Mouse (Mus musculus): ENCODE results near the gene Lrrc72. TPM values are rescaled to one million over a fixed set of nuclear protein-coding genes. Genes with fewer than 3 reads are reported as not detected.

Gene Lrrc72
- polyA plus RNA-seq (2016; fragmentation: Nextera tagmentation; extraction: Ambion mirVana): not detected in 2 replicates

GRCm38 (mm10) chr12:36253298-36253697, at the start of gene Lrrc72:
Lrrc72 (minus strand) TSS chr12:36253398.
- H3K4me3 ChIP-seq: no peak within 1 kb of the TSS
- H3K4me1 ChIP-seq: no peaks in the 10 kb centered on the region
- H3K27me3 ChIP-seq (ENCODE audit: insufficient read depth, poor library complexity, severe bottlenecking): no peaks in the 10 kb centered on the region
- no peaks in the 10 kb centered on the region for H3K36me3 ChIP-seq
- H3K9me3 ChIP-seq: no peaks in the 10 kb centered on the region
- H3K27ac ChIP-seq: no peak within 1 kb of the TSS
- DNase-seq (ENCODE audit: low spot score): no peak
- 89% methylated on average over 9 of the region's 9 CpGs for WGBS

DNA sequence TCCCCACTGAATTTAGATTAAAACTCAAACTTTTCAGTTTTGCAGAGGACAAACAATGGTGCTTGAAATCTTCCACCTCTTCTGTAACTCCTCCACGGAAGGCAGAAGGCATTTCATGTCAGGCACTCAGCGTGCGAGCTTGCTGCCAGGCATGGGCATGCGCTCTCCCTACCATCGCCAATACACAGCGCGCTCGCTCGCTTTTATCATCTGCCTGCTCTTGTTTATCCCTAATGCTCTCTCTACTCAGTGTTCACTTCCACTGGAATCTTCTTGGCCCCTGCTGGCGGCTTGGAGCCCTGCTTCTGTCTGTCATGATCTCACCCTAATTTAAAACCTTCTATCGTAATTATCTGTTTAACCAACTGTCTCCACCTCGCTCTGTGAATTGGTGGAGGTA, 49.1 kb upstream of the Lrrc72 start:
- Histone ChIP-seq H3K36me3 (no peaks in the 10 kb centered on the region), H3K9me3 (no peaks in the 10 kb centered on the region), H3K27ac (no peak overlapping the region), H3K27me3 (ENCODE audit: insufficient read depth, poor library complexity, severe bottlenecking) (no peaks in the 10 kb centered on the region), H3K4me3 (no peak overlapping the region), H3K4me1 (no peaks in the 10 kb centered on the region)
- no peak for DNase-seq (ENCODE audit: low spot score)
- 81% methylated on average over 12 of the region's 12 CpGs for WGBS

DNA sequence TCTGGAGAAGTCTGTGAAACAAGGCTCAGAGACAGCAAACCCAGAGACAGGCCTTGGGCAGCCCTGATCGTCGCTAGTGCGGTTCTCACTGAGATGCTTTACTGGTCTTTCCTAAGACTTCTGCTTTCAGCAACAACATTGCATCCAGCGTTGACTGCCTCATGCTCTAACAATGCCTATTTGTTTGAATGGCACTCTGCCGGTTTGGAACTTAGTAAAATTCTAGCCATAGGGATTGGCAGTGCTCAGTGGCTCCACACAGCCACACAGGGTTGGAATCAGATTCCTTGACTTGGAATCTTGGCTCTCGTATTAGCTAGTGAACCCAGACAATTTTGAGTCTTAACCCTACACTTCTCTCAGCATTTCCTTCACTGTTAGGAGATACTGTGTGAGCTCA, 38.1 kb upstream of the Lrrc72 start:
- no peak overlapping the region for H3K4me3 ChIP-seq
- 82% methylated on average over 6 of the region's 6 CpGs for WGBS
- H3K27ac ChIP-seq: no peak overlapping the region
- no peaks in the 10 kb centered on the region for H3K4me1 ChIP-seq
- no peaks in the 10 kb centered on the region for H3K9me3 ChIP-seq
- H3K36me3 ChIP-seq: no peaks in the 10 kb centered on the region
- H3K27me3 ChIP-seq (ENCODE audit: insufficient read depth, poor library complexity, severe bottlenecking): no peaks in the 10 kb centered on the region
- DNase-seq (ENCODE audit: low spot score): no peak

DNA sequence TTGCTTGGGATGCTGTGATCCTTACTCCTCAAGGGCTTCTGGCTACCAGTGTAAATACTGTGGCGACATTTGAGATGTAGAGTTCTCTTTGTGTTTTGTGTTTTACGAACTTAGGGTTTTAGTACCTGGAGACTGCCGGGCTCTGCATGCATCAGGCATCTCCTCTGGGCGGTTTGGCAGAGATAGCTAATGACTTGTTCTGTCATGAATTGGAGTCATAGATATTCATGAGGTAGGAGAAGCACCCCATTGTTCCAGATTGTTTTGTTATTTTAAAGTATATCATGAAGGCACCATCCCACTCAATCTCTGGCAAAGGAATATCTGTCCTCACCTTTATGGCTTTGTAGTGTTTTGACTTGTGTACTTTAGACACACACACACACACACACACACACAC, 37.3 kb upstream of the Lrrc72 start:
- no peak for DNase-seq (ENCODE audit: low spot score)
- Histone ChIP-seq H3K4me1 (no peaks in the 10 kb centered on the region), H3K9me3 (no peaks in the 10 kb centered on the region), H3K4me3 (no peak overlapping the region), H3K27me3 (ENCODE audit: insufficient read depth, poor library complexity, severe bottlenecking) (no peaks in the 10 kb centered on the region), H3K36me3 (no peaks in the 10 kb centered on the region), H3K27ac (no peak overlapping the region)
- WGBS: 82% methylated on average over 4 of the region's 4 CpGs

GRCm38 (mm10) chr12:36289634-36290033, 36.4 kb upstream of the Lrrc72 start:
- H3K36me3 ChIP-seq: no peaks in the 10 kb centered on the region
- no peaks in the 10 kb centered on the region for H3K9me3 ChIP-seq
- H3K4me1 ChIP-seq: no peaks in the 10 kb centered on the region
- 79% methylated on average over 8 of the region's 8 CpGs for WGBS
- no peaks in the 10 kb centered on the region for H3K27me3 ChIP-seq (ENCODE audit: insufficient read depth, poor library complexity, severe bottlenecking)
- no peak overlapping the region for H3K4me3 ChIP-seq
- no peak overlapping the region for H3K27ac ChIP-seq
- no peak for DNase-seq (ENCODE audit: low spot score)

- no peak for DNase-seq (ENCODE audit: low spot score)
- WGBS: 89% methylated on average over 3 of the region's 3 CpGs
- no peaks in the 10 kb centered on the region for H3K36me3 ChIP-seq
- H3K27ac ChIP-seq: no peak overlapping the region
- no peaks in the 10 kb centered on the region for H3K9me3 ChIP-seq
- no peak overlapping the region for H3K4me3 ChIP-seq
- H3K27me3 ChIP-seq (ENCODE audit: insufficient read depth, poor library complexity, severe bottlenecking): no peaks in the 10 kb centered on the region
- no peaks in the 10 kb centered on the region for H3K4me1 ChIP-seq
Observed at GRCm38 (mm10) chr12:36274823-36275222, 21.6 kb upstream of the Lrrc72 start.

GRCm38 (mm10) chr12:36267670-36268246, 14.6 kb upstream of the Lrrc72 start:
- Histone ChIP-seq H3K27me3 (ENCODE audit: insufficient read depth, poor library complexity, severe bottlenecking) (no peaks in the 10 kb centered on the region), H3K27ac (no peak overlapping the region), H3K4me1 (no peaks in the 10 kb centered on the region), H3K9me3 (no peaks in the 10 kb centered on the region), H3K36me3 (no peaks in the 10 kb centered on the region), H3K4me3 (no peak overlapping the region)
- WGBS: 78% methylated on average over 8 of the region's 8 CpGs
- DNase-seq (ENCODE audit: low spot score): peak; percentile 53

GRCm38 (mm10) chr12:36262116-36262721, 9.0 kb upstream of the Lrrc72 start:
- Histone ChIP-seq H3K27ac (no peak overlapping the region), H3K36me3 (no peaks in the 10 kb centered on the region), H3K27me3 (ENCODE audit: insufficient read depth, poor library complexity, severe bottlenecking) (no peaks in the 10 kb centered on the region), H3K4me1 (no peaks in the 10 kb centered on the region), H3K9me3 (no peaks in the 10 kb centered on the region), H3K4me3 (no peak overlapping the region)
- WGBS: 75% methylated on average over 11 of the region's 11 CpGs
- no peak for DNase-seq (ENCODE audit: low spot score)

DNA sequence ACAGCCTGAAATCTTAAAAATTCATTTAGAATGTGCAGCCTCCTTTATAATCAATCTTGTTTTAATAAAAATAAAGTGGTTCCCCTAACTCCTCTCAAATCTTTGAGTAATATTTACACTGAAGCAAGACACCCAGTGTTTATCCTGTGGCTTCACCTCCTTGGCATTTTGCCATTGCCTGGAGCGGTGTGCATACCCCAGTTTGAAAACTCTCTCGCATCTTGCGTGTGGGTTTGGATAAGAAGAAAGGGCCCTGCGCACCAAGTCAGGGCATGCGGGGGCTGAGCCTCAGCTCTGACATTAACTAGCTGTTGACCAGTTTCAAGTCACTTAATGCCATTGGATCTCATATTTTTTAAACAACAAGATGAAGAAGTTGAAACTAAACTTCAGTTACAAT, 2.2 kb upstream of the Lrrc72 start:
- WGBS: 55% methylated on average over 5 of the region's 5 CpGs
- Histone ChIP-seq H3K27me3 (ENCODE audit: insufficient read depth, poor library complexity, severe bottlenecking) (no peaks in the 10 kb centered on the region), H3K27ac (no peak overlapping the region), H3K9me3 (no peaks in the 10 kb centered on the region), H3K4me1 (no peaks in the 10 kb centered on the region), H3K4me3 (no peak overlapping the region), H3K36me3 (no peaks in the 10 kb centered on the region)
- DNase-seq (ENCODE audit: low spot score): no peak

- no peaks in the 10 kb centered on the region for H3K36me3 ChIP-seq
- no peaks in the 10 kb centered on the region for H3K27me3 ChIP-seq (ENCODE audit: insufficient read depth, poor library complexity, severe bottlenecking)
- H3K9me3 ChIP-seq: no peaks in the 10 kb centered on the region
- no peak overlapping the region for H3K27ac ChIP-seq
- H3K4me1 ChIP-seq: no peaks in the 10 kb centered on the region
- DNase-seq (ENCODE audit: low spot score): no peak
- H3K4me3 ChIP-seq: no peak overlapping the region
- WGBS: 80% methylated on average over 3 of the region's 3 CpGs
Observed at GRCm38 (mm10) chr12:36241171-36241570, 12.0 kb downstream of the Lrrc72 start.

DNA sequence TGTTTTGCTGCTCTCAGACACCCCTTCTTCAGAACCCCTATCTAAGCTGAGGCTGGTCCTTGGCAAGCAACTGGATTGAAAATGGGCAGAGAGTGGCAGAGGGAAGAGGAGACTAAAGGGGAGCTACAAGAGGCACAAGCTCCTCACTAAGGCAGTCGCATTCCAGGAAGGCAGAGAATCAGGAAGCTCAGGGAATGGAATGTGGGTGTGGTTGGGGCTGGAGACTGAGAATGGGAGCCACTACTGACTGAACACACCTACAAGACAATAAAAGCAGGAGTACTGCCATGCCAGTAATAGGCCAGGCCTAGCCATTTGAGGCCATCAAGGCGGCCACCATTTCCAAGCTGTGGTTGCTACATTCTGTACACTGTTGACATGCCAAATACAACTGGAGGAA, 21.8 kb downstream of the Lrrc72 start:
- Histone ChIP-seq H3K27me3 (ENCODE audit: insufficient read depth, poor library complexity, severe bottlenecking) (no peaks in the 10 kb centered on the region), H3K4me3 (no peak overlapping the region), H3K4me1 (no peaks in the 10 kb centered on the region), H3K9me3 (no peaks in the 10 kb centered on the region), H3K36me3 (no peaks in the 10 kb centered on the region), H3K27ac (no peak overlapping the region)
- DNase-seq (ENCODE audit: low spot score): no peak
- 76% methylated on average over 2 of the region's 2 CpGs for WGBS

GRCm38 (mm10) chr12:36224392-36224791, 28.8 kb downstream of the Lrrc72 start:
- Histone ChIP-seq H3K4me1 (peaks cover 4% of the 10 kb centered on the region; the same call in 1 of the 2 replicates), H3K27me3 (ENCODE audit: insufficient read depth, poor library complexity, severe bottlenecking) (no peaks in the 10 kb centered on the region), H3K36me3 (no peaks in the 10 kb centered on the region), H3K9me3 (no peaks in the 10 kb centered on the region), H3K4me3 (no peak overlapping the region), H3K27ac (no peak overlapping the region)
- no peak for DNase-seq (ENCODE audit: low spot score)
- 34% methylated on average over 4 of the region's 4 CpGs for WGBS

DNA sequence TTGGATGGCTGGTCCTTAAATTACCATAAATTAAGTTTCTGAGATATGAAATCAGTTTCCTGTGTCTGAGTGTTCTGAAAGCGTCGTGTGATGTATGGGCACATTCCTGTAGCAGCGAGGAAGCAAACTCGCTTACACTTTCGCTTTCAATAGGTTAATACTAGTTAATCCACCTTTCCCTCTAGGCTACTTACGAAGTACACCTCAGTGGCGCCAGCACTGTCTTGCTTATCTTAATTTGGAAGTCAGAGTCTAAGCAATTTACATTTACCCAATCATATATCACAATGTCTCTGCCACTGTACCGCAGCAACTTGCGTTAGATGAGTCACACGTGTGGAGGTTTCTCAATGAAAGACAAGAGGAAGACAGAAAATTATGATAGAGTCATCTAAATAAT, 36.3 kb downstream of the Lrrc72 start:
- WGBS: 81% methylated on average over 10 of the region's 10 CpGs
- H3K9me3 ChIP-seq: no peaks in the 10 kb centered on the region
- no peak overlapping the region for H3K27ac ChIP-seq
- H3K4me1 ChIP-seq: no peaks in the 10 kb centered on the region
- no peaks in the 10 kb centered on the region for H3K36me3 ChIP-seq
- H3K4me3 ChIP-seq: no peak overlapping the region
- no peak for DNase-seq (ENCODE audit: low spot score)
- H3K27me3 ChIP-seq (ENCODE audit: insufficient read depth, poor library complexity, severe bottlenecking): no peaks in the 10 kb centered on the region

DNA sequence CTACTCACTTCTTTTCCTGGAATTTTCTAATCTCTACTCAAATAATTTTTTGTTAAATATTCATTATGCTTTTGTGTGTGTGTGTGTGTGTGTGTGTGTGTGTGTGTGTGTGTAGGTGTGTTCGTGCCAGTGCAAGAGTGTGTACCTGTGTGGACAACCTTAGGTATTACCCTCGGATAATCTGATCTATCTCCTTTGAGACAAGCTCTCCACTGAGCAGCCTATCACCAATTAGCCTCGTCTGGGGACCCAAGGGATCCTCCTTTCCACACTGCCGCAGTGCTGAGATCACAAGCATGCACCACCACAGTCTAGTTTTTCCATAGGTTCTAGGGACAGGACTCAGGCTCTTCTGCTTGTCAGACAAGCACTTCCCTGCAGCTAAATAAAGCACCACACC, 37.0 kb downstream of the Lrrc72 start:
- H3K4me1 ChIP-seq: no peaks in the 10 kb centered on the region
- H3K27ac ChIP-seq: no peak overlapping the region
- no peaks in the 10 kb centered on the region for H3K9me3 ChIP-seq
- DNase-seq (ENCODE audit: low spot score): no peak
- H3K36me3 ChIP-seq: no peaks in the 10 kb centered on the region
- no peak overlapping the region for H3K4me3 ChIP-seq
- no peaks in the 10 kb centered on the region for H3K27me3 ChIP-seq (ENCODE audit: insufficient read depth, poor library complexity, severe bottlenecking)
- WGBS: 49% methylated on average over 4 of the region's 4 CpGs
